Mouse (Mus musculus): ENCODE data around the gene Shisa6. TPM values are rescaled to one million over a fixed set of nuclear protein-coding genes. Genes with fewer than 3 reads are reported as not detected.

The Shisa6 gene
- 0.02 TPM in 2 replicates for polyA plus RNA-seq (2015; fragmentation: Nextera tagmentation; extraction: Ambion mirVana)

GRCm38 (mm10) chr11:66525371-66526045, at the start of gene Shisa6:
Gene Shisa6 (minus strand): TSS chr11:66525964.

GRCm38 (mm10) chr11:66167801-66168651, 357.7 kb downstream of the Shisa6 start, which contains the start of gene Dnah9:
Gene Dnah9 (minus strand): TSS chr11:66168551.

